Mouse (Mus musculus) left cerebral cortex, adult 9 months (tissue): Measurements from ENCODE around the gene Hnrnpab.
"Not testable (repeated sequence)": the region's sequence is repeated elsewhere in the genome, so short reads cannot be mapped to it uniquely, and the experiment has no call there.

Experiments used
- DNase-seq, 2 experiments: peaks; one replicate each; pipeline ENCODE4 v3.0.0; 2022; ENCODE audit warnings: low spot score in 2 of 2

The Hnrnpab gene

DNA sequence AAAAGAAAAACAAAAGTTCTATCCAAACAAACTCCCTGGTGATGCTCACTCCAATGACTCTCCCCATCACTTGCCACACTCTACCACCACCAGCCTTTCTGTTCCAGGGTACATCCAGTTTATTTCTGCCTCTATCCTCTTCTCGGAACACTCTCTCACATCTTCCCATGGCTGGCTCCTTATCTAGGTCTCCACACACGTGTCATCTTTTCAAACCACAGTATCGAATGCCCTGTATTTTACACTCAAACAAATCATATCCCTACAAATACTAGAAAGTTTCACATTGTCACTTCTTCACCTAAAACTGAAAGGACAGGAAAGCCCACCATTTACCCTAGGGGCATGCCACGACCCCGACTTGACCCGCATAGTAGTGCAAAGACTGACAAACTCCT lies 28.5 kb upstream of the Hnrnpab start:
- no peak for DNase-seq

DNA sequence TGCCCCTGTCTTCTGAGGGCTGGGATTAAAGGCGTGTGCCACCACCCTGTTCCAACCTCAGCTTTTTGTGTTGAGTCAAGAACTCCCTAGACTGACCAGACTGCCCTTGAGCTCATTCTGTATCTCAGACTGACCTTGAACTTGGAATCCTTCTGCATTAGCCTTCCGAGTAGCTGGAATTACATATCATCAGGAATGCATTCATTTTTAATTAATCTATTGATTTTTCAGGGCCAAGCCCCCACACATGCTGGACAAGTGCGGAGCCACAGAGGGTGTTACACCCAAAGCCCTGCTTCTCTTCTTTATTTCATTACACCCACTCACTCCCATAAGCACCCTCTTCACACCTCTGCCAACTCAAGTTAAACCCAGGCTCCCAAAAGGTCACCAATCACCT lies 27.1 kb upstream of the Hnrnpab start:
- no peak for DNase-seq

DNA sequence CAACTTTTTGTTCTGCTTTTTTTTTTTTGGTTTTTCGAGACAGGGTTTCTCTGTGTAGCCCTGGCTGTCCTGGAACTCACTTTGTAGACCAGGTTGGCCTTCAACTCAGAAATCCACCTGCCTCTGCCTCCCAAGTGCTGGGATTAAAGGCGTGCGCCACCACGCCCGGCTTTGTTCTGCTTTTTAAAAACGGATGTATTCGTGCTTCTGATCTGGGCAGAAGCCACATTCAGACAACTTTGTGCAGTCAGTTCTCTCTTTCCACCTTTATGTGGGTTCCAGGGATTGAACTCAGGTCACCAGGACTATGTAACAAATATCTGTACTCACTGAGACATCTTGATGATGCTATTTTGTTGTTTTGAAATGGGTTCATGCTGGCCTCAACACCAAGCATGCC lies 26.6 kb upstream of the Hnrnpab start:
- DNase-seq: not testable (repeated sequence)

DNA sequence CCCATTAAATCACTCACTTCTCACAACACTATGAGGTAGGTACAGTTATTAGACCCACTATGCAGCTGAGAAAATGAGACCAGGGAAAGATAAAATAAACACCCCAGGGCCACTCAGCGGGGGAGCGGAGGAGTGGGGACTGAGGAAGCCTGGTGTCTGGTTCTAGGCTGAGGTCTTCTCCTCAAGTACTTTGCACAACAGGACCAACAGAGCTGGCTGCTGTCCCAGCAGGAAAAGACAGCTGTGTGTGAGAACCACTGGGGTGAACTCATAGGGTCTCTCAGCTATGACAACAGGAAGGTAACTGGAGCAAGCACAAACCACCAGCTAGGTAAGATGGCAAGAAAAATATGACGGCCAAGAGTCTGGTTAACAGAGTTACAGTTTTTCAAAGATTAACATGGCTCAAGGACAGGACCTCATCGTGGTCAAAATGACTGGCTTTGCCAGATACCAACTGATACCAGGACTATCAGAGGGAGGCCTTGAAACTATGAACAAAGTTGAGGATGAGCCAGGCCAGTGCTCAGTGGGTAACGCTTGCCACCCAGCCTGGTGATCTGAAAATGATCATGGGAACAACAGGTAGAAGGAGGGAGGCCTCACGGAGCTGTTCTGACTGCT lies 25.6 kb upstream of the Hnrnpab start:
- no peak for DNase-seq

DNA sequence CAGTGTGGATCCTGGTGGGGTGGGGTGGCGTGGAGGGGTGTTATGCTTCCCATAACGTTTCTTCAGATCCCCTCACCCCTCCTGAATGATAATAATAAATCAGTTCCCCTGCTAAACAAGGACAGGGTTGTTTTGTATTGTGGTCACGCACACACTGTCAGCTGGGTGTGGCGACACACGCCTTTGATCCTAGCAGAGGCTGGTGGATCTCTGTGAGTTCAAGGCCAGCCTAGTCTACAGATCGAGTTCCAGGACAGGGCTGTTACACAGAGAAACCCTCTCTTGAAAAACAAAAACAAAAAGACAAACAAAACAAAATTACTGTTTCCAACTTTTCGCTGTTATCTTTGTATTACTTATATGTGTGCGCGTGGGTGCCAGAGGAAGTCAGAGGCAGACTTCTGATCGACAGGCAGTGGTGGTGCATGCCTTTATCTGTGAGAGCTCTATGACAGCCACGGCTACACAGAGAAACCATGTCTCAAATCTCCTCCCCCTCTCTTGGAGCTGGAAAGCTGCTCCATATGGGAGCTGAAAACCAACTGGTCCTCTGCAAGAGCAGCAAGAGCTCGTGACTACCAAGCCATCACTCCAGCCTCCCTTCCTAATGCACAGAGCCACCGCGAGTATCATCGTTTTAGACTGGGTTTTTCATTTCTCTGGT lies 23.1 kb upstream of the Hnrnpab start:
- peak; percentile 64 to 74 for DNase-seq

DNA sequence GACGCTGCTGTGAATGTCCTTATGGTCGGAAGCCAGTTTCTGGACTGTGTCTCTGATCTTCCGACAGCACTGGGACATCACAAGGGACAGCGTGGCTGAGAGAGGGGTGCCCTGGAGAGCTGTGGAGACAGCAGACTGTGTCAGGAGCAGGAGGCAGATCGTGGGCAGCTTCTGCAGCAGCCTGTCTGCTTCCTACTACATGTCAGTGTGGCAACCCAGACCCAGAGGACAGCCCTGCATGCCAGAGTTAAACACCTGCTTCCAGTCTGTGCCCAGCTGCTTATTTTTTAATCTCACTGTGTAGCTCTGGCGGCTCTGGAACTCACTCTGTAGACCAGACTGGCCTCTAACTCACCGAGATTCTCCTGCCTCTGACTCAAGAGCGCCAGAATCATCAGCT lies 21.3 kb upstream of the Hnrnpab start:
- no peak for DNase-seq

DNA sequence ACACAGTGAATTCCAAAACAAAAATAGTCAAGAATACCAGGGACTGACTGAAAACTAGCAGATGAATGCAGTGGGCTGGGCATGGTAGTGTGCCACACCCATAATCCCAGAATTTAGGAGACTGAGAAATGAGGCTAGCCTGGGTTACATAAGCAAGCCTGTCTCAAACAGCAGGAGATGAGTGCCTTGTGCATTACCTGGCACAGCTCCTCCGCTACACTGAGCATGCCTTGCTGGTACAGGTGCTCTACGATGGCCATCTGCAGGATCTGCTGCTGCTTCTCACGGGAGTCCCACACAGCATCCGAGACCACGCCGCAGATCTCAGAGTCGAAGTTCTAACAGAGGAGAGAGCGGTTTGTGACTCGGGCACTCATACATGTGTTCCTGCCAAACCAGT lies 20.8 kb upstream of the Hnrnpab start:
- peak in 1 of 2 experiments; percentile 60 for DNase-seq

DNA sequence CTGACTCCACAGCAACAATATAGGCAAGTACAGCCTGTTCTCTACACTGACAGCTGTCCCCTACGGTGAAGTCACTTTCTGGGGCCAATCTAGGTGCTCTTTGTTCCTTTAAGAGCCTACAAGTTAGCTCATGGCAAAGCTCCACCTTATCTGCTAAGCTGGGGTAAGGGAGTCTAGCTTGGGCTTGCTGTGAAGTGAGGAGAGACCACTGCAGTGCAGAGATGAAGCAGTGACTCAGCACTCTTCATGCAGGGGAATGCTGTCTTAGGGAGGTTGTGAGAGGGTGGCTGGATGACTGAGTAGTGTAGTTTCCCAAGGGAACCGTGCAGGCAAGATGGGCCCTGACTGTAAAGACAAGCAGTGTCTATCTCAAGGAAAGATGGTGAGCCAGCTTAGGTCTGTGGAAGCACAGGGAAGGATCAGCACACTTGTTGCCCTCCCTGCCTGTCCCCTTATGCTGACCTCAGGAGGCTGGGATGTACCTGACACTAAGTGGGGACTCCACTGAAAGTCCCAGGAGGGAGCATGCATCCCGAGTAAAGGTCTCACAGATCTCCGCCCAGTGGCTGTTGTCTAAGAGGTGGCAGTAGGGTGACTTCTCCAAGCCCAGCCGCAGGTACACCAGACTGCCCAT lies 18.7 kb upstream of the Hnrnpab start:
- no peak for DNase-seq

DNA sequence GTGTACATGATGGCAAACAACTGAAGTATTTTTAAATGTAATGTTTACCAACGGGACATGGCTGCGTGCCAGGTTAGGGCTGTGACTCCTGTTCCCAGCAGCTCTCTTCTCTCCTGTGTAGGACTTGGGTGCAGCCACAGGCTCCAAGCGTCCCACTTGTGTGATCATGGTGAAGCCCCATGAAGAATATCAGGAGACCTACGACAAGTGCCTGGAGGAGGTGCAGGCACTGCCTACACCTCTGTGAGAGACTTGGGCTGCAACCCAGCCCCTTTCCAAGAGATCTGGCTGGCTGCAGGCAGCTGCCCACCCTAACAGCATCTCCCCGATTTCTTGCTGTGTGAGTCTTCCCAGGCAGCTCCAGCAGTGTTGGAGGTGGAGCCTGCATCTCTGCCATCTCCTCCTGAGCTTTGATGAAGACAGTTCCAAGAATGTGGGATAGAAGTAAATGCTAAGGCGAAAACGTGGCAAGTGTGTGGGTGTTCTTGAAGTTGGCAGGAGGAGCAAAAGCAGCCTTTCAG lies 16.4 kb upstream of the Hnrnpab start:
- DNase-seq: peak; percentile 87 to 91

DNA sequence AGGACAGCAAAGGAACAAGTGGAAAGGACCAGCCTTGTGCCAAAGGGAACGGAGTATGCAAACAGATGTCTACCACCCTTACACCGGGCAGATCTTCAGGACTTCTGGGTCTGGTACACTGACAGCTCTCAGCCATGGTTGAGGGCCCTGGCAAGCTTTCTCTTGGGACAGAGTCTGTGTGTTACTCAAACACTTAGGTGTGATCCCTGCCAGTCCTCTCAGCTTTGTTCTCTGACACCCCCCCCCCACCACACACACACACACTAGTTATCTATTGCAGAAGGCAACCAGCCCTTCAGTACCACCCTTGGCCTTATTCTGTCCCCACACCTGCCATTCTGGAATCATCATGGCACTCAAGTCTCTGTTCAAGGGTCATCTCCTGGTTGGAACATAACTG lies 15.1 kb upstream of the Hnrnpab start:
- no peak for DNase-seq

DNA sequence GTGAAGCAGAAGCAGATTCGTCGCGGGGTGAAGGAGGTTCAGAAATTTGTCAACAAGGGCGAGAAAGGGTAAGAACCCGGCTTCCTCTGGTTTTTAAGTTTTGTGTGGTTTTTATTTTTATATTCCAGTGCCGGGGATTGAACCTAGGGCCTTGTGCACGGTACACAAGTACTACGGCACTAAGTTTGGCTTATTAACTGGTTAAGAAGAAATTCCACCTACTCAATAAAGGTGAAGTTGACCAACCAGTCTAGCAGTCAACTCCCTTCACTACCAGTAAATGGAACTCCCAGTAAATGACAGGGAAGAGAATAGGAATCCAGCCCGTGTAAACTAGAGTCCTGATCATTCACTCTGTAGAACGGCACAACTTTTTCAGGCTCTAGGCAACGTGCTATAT lies 13.4 kb upstream of the Hnrnpab start:
- no peak for DNase-seq

DNA sequence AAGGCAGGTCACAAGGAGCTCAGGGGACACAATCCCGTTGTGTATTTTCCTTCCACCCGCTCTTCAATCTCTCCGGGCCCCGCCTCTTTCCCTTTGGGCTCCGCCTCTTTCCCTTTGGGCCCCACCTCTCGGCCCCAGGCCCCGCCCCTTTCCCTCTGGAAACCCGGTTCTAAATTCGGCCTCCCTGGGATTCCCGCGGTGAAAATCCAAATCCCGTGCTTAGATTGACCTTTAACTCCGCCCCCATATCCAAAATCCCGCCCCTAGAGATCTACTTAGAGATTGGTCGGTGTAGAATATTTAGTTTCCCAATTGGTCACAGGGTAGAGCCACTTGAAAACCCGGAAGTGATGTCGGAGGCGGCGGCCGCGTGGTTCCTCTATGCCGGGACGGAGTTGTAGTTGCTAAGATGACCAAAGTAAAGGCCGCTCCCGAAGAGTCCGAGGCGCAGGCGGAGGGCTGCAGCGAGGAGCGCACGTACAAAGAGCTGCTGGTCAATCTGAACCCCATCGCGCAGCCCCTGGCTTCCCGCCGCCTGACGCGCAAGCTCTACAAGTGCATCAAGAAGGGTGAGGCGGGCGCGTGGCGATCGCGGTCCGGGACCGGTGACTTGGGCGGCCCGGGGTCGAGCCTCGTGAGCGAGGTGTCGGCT lies 12.9 kb upstream of the Hnrnpab start, which contains the start of gene Nhp2:
TSS of gene Nhp2 (plus strand) at position 327 of the 652 bp plus-strand sequence.
- DNase-seq: peak; percentile 93 to 97

DNA sequence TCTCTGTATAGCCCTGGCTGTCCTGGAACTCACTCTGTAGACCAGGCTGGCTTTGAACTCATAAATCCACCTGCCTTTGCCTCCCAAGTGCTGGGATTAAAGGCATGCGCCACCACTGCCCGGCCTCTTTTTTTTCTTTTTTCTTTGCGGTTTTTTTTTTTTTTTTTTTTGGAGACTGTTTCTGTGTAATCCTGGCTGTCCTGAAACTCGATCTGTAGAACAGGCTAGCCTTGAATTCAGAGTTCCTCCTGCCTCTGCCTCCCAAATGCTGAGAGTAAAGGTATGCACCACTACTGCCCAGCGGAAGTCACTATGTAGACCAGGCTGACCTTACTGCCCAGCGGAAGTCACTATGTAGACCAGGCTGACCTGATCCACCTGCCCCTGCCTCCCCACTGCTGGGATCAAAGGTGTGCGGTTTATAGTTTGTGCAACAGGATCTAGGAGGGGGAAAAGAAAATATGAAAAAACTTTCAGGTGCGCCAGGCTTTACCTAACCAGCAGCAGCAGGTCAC lies 12.3 kb upstream of the Hnrnpab start:
- no peak for DNase-seq

DNA sequence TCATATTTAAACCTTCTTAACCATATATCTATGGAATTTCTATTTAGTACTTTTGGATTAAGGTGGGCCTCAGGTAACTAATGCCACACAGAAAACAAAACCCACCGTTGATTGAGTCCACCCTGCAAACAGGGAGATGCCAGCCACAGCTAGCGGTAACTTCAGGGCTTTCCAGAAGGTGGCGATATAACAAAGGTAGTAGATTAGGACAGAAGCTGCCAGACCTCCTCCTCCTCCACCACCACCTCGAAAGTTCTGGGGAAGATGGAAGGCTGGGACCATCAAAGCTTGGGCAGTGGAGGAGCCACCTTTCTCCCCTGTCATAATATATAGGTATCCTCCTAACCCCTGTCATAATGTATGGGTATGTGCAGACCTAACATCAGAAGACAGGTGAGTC lies 11.0 kb upstream of the Hnrnpab start:
- DNase-seq: peak in 1 of 2 experiments; percentile 80

DNA sequence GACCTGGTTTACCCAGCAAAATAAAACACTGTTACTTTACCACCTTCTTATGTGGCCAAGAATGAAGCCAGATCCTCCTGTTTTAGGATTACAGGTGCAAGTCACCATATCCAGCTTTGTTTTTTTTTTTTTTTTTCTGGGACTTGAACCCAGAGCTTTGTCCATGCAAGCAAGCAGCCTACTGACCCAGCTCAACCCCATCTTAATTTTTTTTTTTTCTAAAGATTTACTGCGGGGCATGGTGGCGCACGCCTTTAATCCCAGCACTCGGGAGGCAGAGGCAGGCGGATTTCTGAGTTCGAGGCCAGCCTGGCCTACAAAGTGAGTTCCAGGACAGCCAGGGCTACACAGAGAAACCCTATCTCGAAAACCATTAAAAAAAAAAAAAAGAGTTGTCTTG lies 9.5 kb upstream of the Hnrnpab start:
- not testable (repeated sequence) for DNase-seq

DNA sequence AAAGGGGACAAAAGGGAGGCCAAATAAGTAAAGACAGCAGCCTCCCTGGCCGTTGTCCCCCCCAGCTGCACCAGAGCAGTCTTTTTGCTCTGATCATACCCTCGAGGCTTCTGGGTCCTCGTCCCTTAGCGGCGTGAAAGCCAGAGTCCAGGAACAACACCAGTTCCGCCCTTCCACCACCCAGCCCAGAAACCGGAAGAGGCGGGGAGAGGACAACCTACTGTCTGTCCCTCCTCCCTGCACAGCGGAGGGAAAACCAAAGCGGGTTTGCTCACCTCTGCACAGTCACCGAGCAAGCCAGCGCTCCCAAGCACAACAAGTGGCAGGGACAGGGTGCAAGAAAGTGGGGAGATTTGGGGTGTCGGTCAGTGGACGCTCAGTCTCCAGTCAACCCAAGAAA lies 9.0 kb upstream of the Hnrnpab start:
- DNase-seq: no peak

DNA sequence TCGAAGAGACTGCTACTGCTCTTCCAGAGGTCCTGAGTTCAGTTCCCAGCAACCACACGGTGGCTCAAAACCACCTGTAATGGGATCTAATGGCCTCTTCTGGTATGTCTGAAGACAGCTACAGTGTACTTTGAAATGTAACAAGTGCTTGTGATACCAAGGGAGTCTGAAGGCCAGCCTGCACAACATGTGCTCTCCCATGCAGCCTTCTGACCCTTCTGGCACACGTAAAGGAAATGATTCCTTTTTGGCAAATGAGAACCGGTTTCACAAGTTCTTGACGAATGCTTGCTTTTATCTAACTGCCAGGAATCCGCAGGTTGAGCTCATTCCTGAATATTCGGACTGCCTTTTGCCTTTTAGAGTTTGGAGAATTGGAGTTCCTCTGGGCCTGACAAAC lies 8.5 kb upstream of the Hnrnpab start:
- DNase-seq: no peak

DNA sequence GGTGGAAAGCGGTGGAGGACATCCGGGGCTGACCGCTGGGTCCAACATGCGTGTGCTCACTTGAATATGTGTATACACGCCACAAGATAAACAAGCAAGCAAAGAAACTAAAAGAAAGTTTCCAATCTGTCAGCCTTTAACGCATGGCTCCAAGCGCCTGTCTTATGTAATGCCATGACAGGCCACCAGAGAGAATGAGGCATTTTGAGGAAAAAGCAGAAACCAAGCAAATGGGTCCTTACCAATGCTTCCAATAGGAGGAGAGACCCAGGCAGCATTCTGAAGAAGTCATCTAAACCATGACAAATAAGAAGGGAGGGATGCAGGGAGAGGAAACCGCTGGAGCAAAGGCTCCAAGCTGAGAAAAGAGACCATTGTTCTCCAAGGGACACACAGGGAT lies 7.6 kb upstream of the Hnrnpab start:
- DNase-seq: no peak

DNA sequence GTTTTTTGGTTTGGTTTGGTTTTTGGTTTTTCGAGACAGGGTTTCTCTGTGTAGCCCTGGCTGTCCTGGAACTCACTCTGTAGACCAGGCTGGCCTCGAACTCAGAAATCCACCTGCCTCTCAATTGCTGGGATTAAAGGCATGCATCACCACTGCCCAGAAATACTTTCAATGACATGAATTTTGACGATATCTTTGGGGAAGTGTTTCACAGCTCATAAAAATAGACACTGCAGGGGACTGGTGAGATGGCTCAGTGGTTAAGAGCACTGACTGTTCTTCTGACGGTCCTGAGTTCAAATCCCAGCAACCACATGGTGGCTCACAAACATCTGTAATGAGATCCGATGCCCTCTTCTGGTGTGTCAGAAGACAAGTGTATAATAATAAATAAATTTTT lies 3.3 kb upstream of the Hnrnpab start:
- DNase-seq: not testable (repeated sequence)

DNA sequence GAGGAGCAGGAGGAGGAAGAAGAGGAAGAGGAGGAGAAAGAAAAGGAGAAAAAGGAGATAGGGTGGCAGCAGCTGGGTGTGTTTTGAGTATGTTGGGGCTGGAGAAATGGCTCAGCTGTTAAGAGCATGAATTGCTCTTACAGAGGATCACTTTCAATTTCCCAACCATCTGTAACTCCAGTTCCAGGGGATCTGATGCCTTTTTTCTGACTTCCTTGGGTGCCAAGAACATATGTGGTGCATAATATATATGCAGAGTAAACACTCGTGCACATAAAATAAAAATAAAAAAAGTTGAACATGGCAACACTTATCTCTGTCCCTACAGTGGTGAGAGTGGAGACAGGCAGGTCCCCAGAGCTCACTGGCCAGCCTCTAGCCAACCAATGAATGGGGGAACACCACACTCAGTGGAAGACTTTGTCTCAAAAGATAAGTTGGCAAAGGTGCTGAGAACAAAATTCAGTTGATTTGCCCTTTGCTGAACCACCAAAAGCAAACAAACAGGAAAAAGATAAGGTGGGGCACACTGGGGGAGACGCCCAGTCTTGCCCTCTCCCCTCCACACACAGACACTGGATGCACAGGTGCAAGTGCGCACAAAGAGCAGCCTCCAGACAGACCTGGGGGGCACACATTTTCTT lies 2.7 kb upstream of the Hnrnpab start:
- no peak for DNase-seq

DNA sequence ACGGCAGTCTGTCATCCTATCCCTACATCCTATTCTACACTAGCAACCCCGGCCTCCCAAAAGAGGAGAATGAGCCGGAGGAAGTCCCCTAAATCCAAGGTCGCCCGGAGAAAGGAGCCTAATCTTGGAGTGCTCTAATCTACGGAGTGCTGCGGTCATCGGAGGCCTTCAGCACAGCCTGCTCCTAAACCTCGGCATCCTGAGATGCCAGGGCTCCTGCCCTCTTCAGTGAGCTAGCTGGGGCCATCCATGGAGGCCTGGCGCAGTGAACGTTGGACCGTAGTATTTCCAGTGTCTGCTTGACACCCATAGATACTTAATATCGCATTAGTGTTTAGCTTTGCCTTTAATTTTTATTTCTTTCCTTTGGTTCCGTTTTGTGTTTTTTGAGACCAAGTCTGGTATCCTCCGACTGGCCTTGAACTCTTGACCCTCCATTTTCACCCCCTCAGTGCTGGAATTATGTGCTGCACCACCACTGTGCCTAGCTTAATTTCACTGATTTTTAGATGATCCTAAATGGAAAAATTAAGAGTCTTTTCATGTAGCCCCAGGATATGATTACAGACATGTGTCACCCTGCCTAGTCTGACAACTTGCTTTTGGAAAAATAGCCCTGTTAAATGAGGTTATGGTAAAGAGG lies 570 bp upstream of the Hnrnpab start:
- no peak for DNase-seq
